Comparison of ENCODE assay signal across 13 mouse cellular contexts in genomic region chr4:135242913-135243541, GRCm38 (mm10). TPM values are rescaled to one million over a fixed set of nuclear protein-coding genes. Genes with fewer than 3 reads are reported as not detected.
A peak's percentile ranks its signal among the peaks of the same experiment; 100 is the strongest.
DNase-seq lines count a peak whose midpoint lies in the region; ATAC-seq and TF ChIP-seq lines count a peak whose summit lies in the region.
"Had no signal": no experiment of that assay in that cellular context is flagged by ENCODE, and none has a peak within 500 bp of the region (broad histone marks: within the 10 kb centered on the region; RNA-seq: fewer than 3 reads in every experiment).

No protein-coding gene starts in this region.

- no peaks in the 10 kb centered on the region for H3K36me3 ChIP-seq in liver, adult 2 months (ENCODE audit: control insufficient read depth, insufficient read depth, low read length)
- H3K36me3 ChIP-seq in liver, embryonic 11.5 days (ENCODE audit: control insufficient read depth, insufficient read depth, low read length) = no peaks in the 10 kb centered on the region
- H3K36me3 ChIP-seq in kidney, adult 2 months (ENCODE audit: control insufficient read depth, insufficient read depth, low read length) = no peaks in the 10 kb centered on the region

- peak overlapping the region; percentile 75 for H3K27ac ChIP-seq in liver, adult 2 months (replicated peaks; ENCODE audit: insufficient read depth, low read depth, low read length)
- no peak overlapping the region for H3K27ac ChIP-seq in liver, embryonic 11.5 days (ENCODE audit: low read depth, low read length)
- H3K27ac ChIP-seq in bone marrow macrophage, adult 2 months (ENCODE audit: insufficient read depth, low read depth, low read length) = peak overlapping the region; percentile 96
- peak overlapping the region; percentile 89 for H3K27ac ChIP-seq in kidney, adult 2 months (ENCODE audit: insufficient read depth, low read depth, low read length)
- H3K27ac ChIP-seq: forebrain, embryonic 10.5 days had no signal

- no peak for TF ChIP-seq POLR2A in liver, adult 2 months (IDR thresholded peaks at IDR 0.05; ENCODE audit: extremely low read depth, insufficient read depth, low read length)
- TF ChIP-seq POLR2A in bone marrow macrophage, adult 2 months (IDR thresholded peaks at IDR 0.05; ENCODE audit: borderline replicate concordance, low read depth, low read length) = no peak
- no peak for TF ChIP-seq POLR2A in kidney, adult 2 months (IDR thresholded peaks at IDR 0.05; ENCODE audit: low read depth, low read length)

- peak; percentile 85 for DNase-seq in liver, adult 2 months (ENCODE audit: extremely low read depth, low read depth, low spot score)
- DNase-seq in liver, embryonic 11.5 days (ENCODE audit: low spot score) = no peak
- DNase-seq in kidney, adult 2 months = peak; percentile 95
- DNase-seq in kidney, postnatal 4 days = peak; percentile 50 to 74
- DNase-seq in frontal cortex, postnatal 10 days (ENCODE audit: low spot score in 2 of 2) = no peak
- DNase-seq in cerebellum, adult 18-20 months = no peak
- DNase-seq: cerebellum, postnatal 36 days; heart, adult 18-20 months; right cerebral cortex, postnatal 4 days; thymus, postnatal 14 days had no signal

- H3K4me2 ChIP-seq in liver, embryonic 11.5 days = no peak overlapping the region
- H3K4me2 ChIP-seq: embryonic facial prominence, embryonic 12.5 days had no signal

- H3K27me3 ChIP-seq in liver, adult 2 months (ENCODE audit: control insufficient read depth, insufficient read depth, low read length) = no peaks in the 10 kb centered on the region
- H3K27me3 ChIP-seq in liver, embryonic 11.5 days (replicated peaks; ENCODE audit: control insufficient read depth, insufficient read depth, low read length) = no peaks in the 10 kb centered on the region
- H3K27me3 ChIP-seq in kidney, adult 2 months (replicated peaks; ENCODE audit: control insufficient read depth, insufficient read depth, low read length) = no peaks in the 10 kb centered on the region
- H3K27me3 ChIP-seq: embryonic facial prominence, embryonic 12.5 days had no signal

- H3K9me3 ChIP-seq in liver, embryonic 11.5 days (ENCODE audit: control insufficient read depth, low read length) = no peaks in the 10 kb centered on the region
- H3K9me3 ChIP-seq: embryonic facial prominence, embryonic 12.5 days; forebrain, embryonic 10.5 days had no signal

- 29% methylated on average over 7 of the region's 7 CpGs for WGBS in liver, adult 2 months
- WGBS in liver, embryonic 11.5 days = 64% methylated on average over 7 of the region's 7 CpGs
- 43% methylated on average over 7 of the region's 7 CpGs for WGBS in kidney, adult 2 months

- no peak for ATAC-seq in liver, embryonic 11.5 days (replicated peaks; ENCODE audit: low FRiP score)

- H3K79me2 ChIP-seq in liver, adult 2 months (ENCODE audit: control insufficient read depth, insufficient read depth, low read length) = peaks cover 31% of the 10 kb centered on the region; the same call in 1 of the 2 replicates

- no peak overlapping the region for H3K9ac ChIP-seq in liver, adult 2 months (ENCODE audit: low read depth, low read length)
- no peak overlapping the region for H3K9ac ChIP-seq in liver, embryonic 11.5 days (ENCODE audit: low read depth, low read length)
- H3K9ac ChIP-seq: embryonic facial prominence, embryonic 12.5 days had no signal

- TF ChIP-seq CTCF in liver, adult 2 months (IDR thresholded peaks at IDR 0.05; ENCODE audit: low read depth, low read length) = no peak
- no peak for TF ChIP-seq CTCF in bone marrow macrophage, adult 2 months (IDR thresholded peaks at IDR 0.05; ENCODE audit: low read depth, low read length)
- no peak for TF ChIP-seq CTCF in kidney, adult 2 months (conservative IDR thresholded peaks at IDR 0.05; ENCODE audit: insufficient read depth, insufficient read length, low read depth, low read length)

- no peak overlapping the region for H3K4me3 ChIP-seq in liver, adult 2 months (ENCODE audit: insufficient read depth, low read depth, low read length)
- H3K4me3 ChIP-seq in liver, embryonic 11.5 days (ENCODE audit: low read depth, low read length) = no peak overlapping the region
- no peak overlapping the region for H3K4me3 ChIP-seq in bone marrow macrophage, adult 2 months (ENCODE audit: insufficient read depth, low read length)
- H3K4me3 ChIP-seq in kidney, adult 2 months (ENCODE audit: insufficient read depth, low read depth, low read length) = no peak overlapping the region
- H3K4me3 ChIP-seq: embryonic facial prominence, embryonic 12.5 days; forebrain, embryonic 10.5 days had no signal

- H3K4me1 ChIP-seq in liver, adult 2 months (ENCODE audit: control insufficient read depth, insufficient read depth, low read length) = peaks cover 62% of the 10 kb centered on the region
- peaks cover 72% of the 10 kb centered on the region for H3K4me1 ChIP-seq in liver, embryonic 11.5 days (replicated peaks; ENCODE audit: control insufficient read depth, insufficient read depth, low read length)
- H3K4me1 ChIP-seq in bone marrow macrophage, adult 2 months (ENCODE audit: control insufficient read depth, insufficient read depth, low read length) = peaks cover 80% of the 10 kb centered on the region
- peaks cover 61% of the 10 kb centered on the region for H3K4me1 ChIP-seq in kidney, adult 2 months (ENCODE audit: control insufficient read depth, insufficient read depth, low read length)

RNA-seq across cellular contexts. Expression of gene Clic4, which starts 29.6 kb away (rescaled TPM):
- total RNA-seq in liver, adult 2 months (2014; rRNA removed) = 23.0 and 27.7 TPM in 2 replicates
- polyA plus RNA-seq in liver, adult 2 months (2012; rRNA removed) = 23.4 and 30.8 TPM in 2 replicates
- polyA plus RNA-seq in liver, embryonic 11.5 days (2014; fragmentation: Nextera tagmentation; extraction: Ambion mirVana) = 149 and 176 TPM in 2 replicates
- 121 and 131 TPM in 2 replicates for polyA plus RNA-seq in bone marrow macrophage, adult 2 months (2012; ENCODE audit: insufficient read depth, insufficient read length, missing spikeins)
- 86.6 and 91.1 TPM in 2 replicates for polyA plus RNA-seq in kidney, adult 2 months (2012; rRNA removed)

Comparison
In these comparisons a context has a peak if more than half of its experiments do, and no peak if none do; other contexts are left out.
1. DNase-seq: peak in liver, adult 2 months (single experiment), kidney, adult 2 months (single experiment) and kidney, postnatal 4 days (2 of 2); none in liver, embryonic 11.5 days (single experiment), frontal cortex, postnatal 10 days (0 of 2) and cerebellum, adult 18-20 months (0 of 2).